12 mouse cellular contexts compared by ENCODE assay signal in genomic region chr2:131129836-131130235, GRCm38 (mm10). TPM values are rescaled to one million over a fixed set of nuclear protein-coding genes. Genes with fewer than 3 reads are reported as not detected.
A peak's percentile ranks its signal among the peaks of the same experiment; 100 is the strongest.
DNase-seq lines count a peak whose midpoint lies in the region; ATAC-seq and TF ChIP-seq lines count a peak whose summit lies in the region.
"Had no signal": no experiment of that assay in that cellular context is flagged by ENCODE, and none has a peak within 500 bp of the region (broad histone marks: within the 10 kb centered on the region; RNA-seq: fewer than 3 reads in every experiment).

No protein-coding gene starts in this region.

- H3K9ac ChIP-seq in limb, embryonic 13.5 days: no peak overlapping the region

- TF ChIP-seq CTCF in thymus, adult 2 months (IDR thresholded peaks at IDR 0.05; ENCODE audit: borderline replicate concordance, control insufficient read depth, extremely low read depth, insufficient read depth, low read length, poor library complexity): no peak

- DNase-seq in limb, embryonic 10.5 days (ENCODE audit: low spot score): no peak
- DNase-seq in liver: peak; percentile 81
- no peak for DNase-seq in thymus, adult 2 months
- no peak for DNase-seq in left cerebral cortex, postnatal 25 days (ENCODE audit: low spot score in 2 of 2)

- ATAC-seq in limb, embryonic 13.5 days (ENCODE audit: low FRiP score, low read depth): no peak
- peak; percentile 80 for ATAC-seq in erythroid progenitor cell, adult 5-6 weeks (replicated peaks; ENCODE audit: low FRiP score, poor library complexity, severe bottlenecking)
- peak; percentile 90 for ATAC-seq in megakaryocyte-erythroid progenitor cell, adult 5-6 weeks (replicated peaks; ENCODE audit: low FRiP score, low TSS enrichment, poor library complexity, severe bottlenecking)

- 87% methylated on average over 5 of the region's 5 CpGs for WGBS in limb, embryonic 13.5 days
- whole genome bisulfite sequencing in limb, embryonic 10.5 days: 87% methylated on average over 5 of the region's 5 CpGs
- 94% methylated on average over 5 of the region's 5 CpGs for WGBS in thymus, adult 2 months

- peaks cover 20% of the 10 kb centered on the region for H3K36me3 ChIP-seq in limb, embryonic 13.5 days
- H3K36me3 ChIP-seq in limb, embryonic 10.5 days: peaks cover 25% of the 10 kb centered on the region
- H3K36me3 ChIP-seq in thymus, adult 2 months (ENCODE audit: control insufficient read depth, insufficient read depth, low read length): no peaks in the 10 kb centered on the region

- peak overlapping the region; percentile 81; the same call in 1 of the 2 replicates for H3K4me2 ChIP-seq in limb, embryonic 13.5 days (replicated peaks)

- peaks cover 39% of the 10 kb centered on the region for H3K4me1 ChIP-seq in limb, embryonic 13.5 days
- peaks cover 55% of the 10 kb centered on the region for H3K4me1 ChIP-seq in limb, embryonic 10.5 days
- peaks cover 16% of the 10 kb centered on the region for H3K4me1 ChIP-seq in thymus, adult 2 months (replicated peaks; ENCODE audit: control insufficient read depth, insufficient read depth, low read length)

- H3K27me3 ChIP-seq in limb, embryonic 13.5 days: no peaks in the 10 kb centered on the region
- H3K27me3 ChIP-seq in limb, embryonic 10.5 days (ENCODE audit: low read depth, poor library complexity, severe bottlenecking): 0 out of 2 replicates have a peak, but pooled peaks cover 4% of the 10 kb centered on the region
- H3K27me3 ChIP-seq in thymus, adult 2 months (ENCODE audit: control insufficient read depth, insufficient read depth, low read length): no peaks in the 10 kb centered on the region

- H3K9me3 ChIP-seq in limb, embryonic 13.5 days: no peaks in the 10 kb centered on the region
- no peaks in the 10 kb centered on the region for H3K9me3 ChIP-seq in limb, embryonic 10.5 days (replicated peaks)
- H3K9me3 ChIP-seq: forebrain, embryonic 10.5 days; hindbrain, embryonic 10.5 days had no signal

- no peak overlapping the region for H3K27ac ChIP-seq in limb, embryonic 13.5 days
- H3K27ac ChIP-seq in limb, embryonic 10.5 days: no peak overlapping the region
- H3K27ac ChIP-seq in thymus, adult 2 months (ENCODE audit: control insufficient read depth, insufficient read depth, low read length): no peak overlapping the region
- H3K27ac ChIP-seq: forebrain, embryonic 10.5 days; hindbrain, embryonic 10.5 days had no signal

- no peak overlapping the region for H3K4me3 ChIP-seq in limb, embryonic 13.5 days
- no peak overlapping the region for H3K4me3 ChIP-seq in limb, embryonic 10.5 days
- H3K4me3 ChIP-seq in thymus, adult 2 months (ENCODE audit: control insufficient read depth, insufficient read depth, low read length): no peak overlapping the region
- H3K4me3 ChIP-seq: forebrain, embryonic 10.5 days; hindbrain, embryonic 10.5 days had no signal

- intact Hi-C loops in left cerebral cortex, postnatal 25 days (cut with DNase I): no loop called here

- TF ChIP-seq POLR2A in thymus, adult 2 months (IDR thresholded peaks at IDR 0.05; ENCODE audit: control insufficient read depth, extremely low read depth, insufficient read depth, low read length, poor library complexity): no peak

RNA-seq across cellular contexts. Expression of gene Hspa12b, which starts 2.8 kb away (rescaled TPM):
- polyA plus RNA-seq in limb, embryonic 13.5 days (2015; fragmentation: Nextera tagmentation; extraction: Ambion mirVana): 22.0 and 22.9 TPM in 2 replicates
- polyA plus RNA-seq in limb, embryonic 10.5 days (2016; fragmentation: Nextera tagmentation; extraction: Ambion mirVana): 14.8 and 19.7 TPM in 2 replicates
- total RNA-seq in erythroid progenitor cell, adult 5-6 weeks (2015; ENCODE audit: low replicate concordance): not detected in 2 replicates
- total RNA-seq in erythroid progenitor cell, adult 5-6 weeks (2017; ENCODE audit: low replicate concordance): not detected in 2 replicates
- total RNA-seq in megakaryocyte-erythroid progenitor cell, adult 5-6 weeks (2014; fragmentation: Nextera tagmentation): 0.44 and 3.9 TPM in 2 replicates
- total RNA-seq in megakaryocyte-erythroid progenitor cell, adult 5-6 weeks (2017): 1.3 TPM in 1 of 2 replicates, not detected in the other
- 3.1 and 3.5 TPM in 2 replicates for polyA plus RNA-seq in thymus, adult 2 months (2012; rRNA removed)
- total RNA-seq in left cerebral cortex, postnatal 25 days (2021): 1 to 10 TPM; 8.9 TPM

RNA-seq across cellular contexts. Expression of gene Gm11037, which starts 3.5 kb away (rescaled TPM):
- not detected in 2 replicates for polyA plus RNA-seq in limb, embryonic 13.5 days (2015; fragmentation: Nextera tagmentation; extraction: Ambion mirVana)
- not detected in 2 replicates for polyA plus RNA-seq in limb, embryonic 10.5 days (2016; fragmentation: Nextera tagmentation; extraction: Ambion mirVana)
- not detected in 2 replicates for total RNA-seq in erythroid progenitor cell, adult 5-6 weeks (2015; ENCODE audit: low replicate concordance)
- total RNA-seq in erythroid progenitor cell, adult 5-6 weeks (2017; ENCODE audit: low replicate concordance): not detected in 2 replicates
- not detected in 2 replicates for total RNA-seq in megakaryocyte-erythroid progenitor cell, adult 5-6 weeks (2014; fragmentation: Nextera tagmentation)
- not detected in 2 replicates for total RNA-seq in megakaryocyte-erythroid progenitor cell, adult 5-6 weeks (2017)
- not detected in 2 replicates for polyA plus RNA-seq in thymus, adult 2 months (2012; rRNA removed)
- total RNA-seq in left cerebral cortex, postnatal 25 days (2021): not detected
- polyA plus RNA-seq: brain, embryonic 14.5 days; cortical plate, adult 2 months; forebrain, embryonic 10.5 days; hindbrain, embryonic 10.5 days; lung, embryonic 16.5 days had no signal

RNA-seq across cellular contexts. Expression of gene 1700037H04Rik, which starts 30.0 kb away (rescaled TPM):
- 55.2 and 56.0 TPM in 2 replicates for polyA plus RNA-seq in limb, embryonic 13.5 days (2015; fragmentation: Nextera tagmentation; extraction: Ambion mirVana)
- polyA plus RNA-seq in limb, embryonic 10.5 days (2016; fragmentation: Nextera tagmentation; extraction: Ambion mirVana): 87.5 and 97.4 TPM in 2 replicates
- 124 and 160 TPM in 2 replicates for total RNA-seq in erythroid progenitor cell, adult 5-6 weeks (2015; ENCODE audit: low replicate concordance)
- 58.5 and 68.4 TPM in 2 replicates for total RNA-seq in erythroid progenitor cell, adult 5-6 weeks (2017; ENCODE audit: low replicate concordance)
- 92.8 and 94.2 TPM in 2 replicates for total RNA-seq in megakaryocyte-erythroid progenitor cell, adult 5-6 weeks (2014; fragmentation: Nextera tagmentation)
- total RNA-seq in megakaryocyte-erythroid progenitor cell, adult 5-6 weeks (2017): 29.0 and 55.6 TPM in 2 replicates
- polyA plus RNA-seq in thymus, adult 2 months (2012; rRNA removed): 108 and 135 TPM in 2 replicates
- total RNA-seq in left cerebral cortex, postnatal 25 days (2021): 10 to 100 TPM; 71.7 to 75.8 TPM

RNA-seq across cellular contexts. Expression of gene Siglec1, which starts 43.3 kb away (rescaled TPM):
- polyA plus RNA-seq in limb, embryonic 13.5 days (2015; fragmentation: Nextera tagmentation; extraction: Ambion mirVana): 0.17 and 0.19 TPM in 2 replicates
- 0.09 and 0.10 TPM in 2 replicates for polyA plus RNA-seq in limb, embryonic 10.5 days (2016; fragmentation: Nextera tagmentation; extraction: Ambion mirVana)
- 6.8 and 8.8 TPM in 2 replicates for total RNA-seq in erythroid progenitor cell, adult 5-6 weeks (2015; ENCODE audit: low replicate concordance)
- 1.8 and 2.6 TPM in 2 replicates for total RNA-seq in erythroid progenitor cell, adult 5-6 weeks (2017; ENCODE audit: low replicate concordance)
- 0.22 and 0.48 TPM in 2 replicates for total RNA-seq in megakaryocyte-erythroid progenitor cell, adult 5-6 weeks (2014; fragmentation: Nextera tagmentation)
- not detected in 2 replicates for total RNA-seq in megakaryocyte-erythroid progenitor cell, adult 5-6 weeks (2017)
- polyA plus RNA-seq in thymus, adult 2 months (2012; rRNA removed): 10.4 and 14.5 TPM in 2 replicates
- under 1 TPM; 0.23 to 0.28 TPM for total RNA-seq in left cerebral cortex, postnatal 25 days (2021)

RNA-seq across cellular contexts. Expression of gene Cenpb, which starts 50.0 kb away (rescaled TPM):
- 11.2 and 11.6 TPM in 2 replicates for polyA plus RNA-seq in limb, embryonic 13.5 days (2015; fragmentation: Nextera tagmentation; extraction: Ambion mirVana)
- polyA plus RNA-seq in limb, embryonic 10.5 days (2016; fragmentation: Nextera tagmentation; extraction: Ambion mirVana): 7.7 and 8.9 TPM in 2 replicates
- 8.3 and 8.8 TPM in 2 replicates for total RNA-seq in erythroid progenitor cell, adult 5-6 weeks (2015; ENCODE audit: low replicate concordance)
- total RNA-seq in erythroid progenitor cell, adult 5-6 weeks (2017; ENCODE audit: low replicate concordance): 12.5 and 15.1 TPM in 2 replicates
- total RNA-seq in megakaryocyte-erythroid progenitor cell, adult 5-6 weeks (2014; fragmentation: Nextera tagmentation): 8.0 and 8.8 TPM in 2 replicates
- total RNA-seq in megakaryocyte-erythroid progenitor cell, adult 5-6 weeks (2017): 6.8 and 10.8 TPM in 2 replicates
- 45.6 and 52.5 TPM in 2 replicates for polyA plus RNA-seq in thymus, adult 2 months (2012; rRNA removed)
- total RNA-seq in left cerebral cortex, postnatal 25 days (2021): 10 to 100 TPM; 77.3 to 78.8 TPM
